Mouse (Mus musculus) ovary, postnatal 14 days (tissue): ENCODE results near the gene Tex14.

Experiments
- DNase-seq: peaks from one replicate; pipeline ENCODE4 v3.0.0; 2022; ENCODE audit warnings: low spot score

Gene Tex14

DNA sequence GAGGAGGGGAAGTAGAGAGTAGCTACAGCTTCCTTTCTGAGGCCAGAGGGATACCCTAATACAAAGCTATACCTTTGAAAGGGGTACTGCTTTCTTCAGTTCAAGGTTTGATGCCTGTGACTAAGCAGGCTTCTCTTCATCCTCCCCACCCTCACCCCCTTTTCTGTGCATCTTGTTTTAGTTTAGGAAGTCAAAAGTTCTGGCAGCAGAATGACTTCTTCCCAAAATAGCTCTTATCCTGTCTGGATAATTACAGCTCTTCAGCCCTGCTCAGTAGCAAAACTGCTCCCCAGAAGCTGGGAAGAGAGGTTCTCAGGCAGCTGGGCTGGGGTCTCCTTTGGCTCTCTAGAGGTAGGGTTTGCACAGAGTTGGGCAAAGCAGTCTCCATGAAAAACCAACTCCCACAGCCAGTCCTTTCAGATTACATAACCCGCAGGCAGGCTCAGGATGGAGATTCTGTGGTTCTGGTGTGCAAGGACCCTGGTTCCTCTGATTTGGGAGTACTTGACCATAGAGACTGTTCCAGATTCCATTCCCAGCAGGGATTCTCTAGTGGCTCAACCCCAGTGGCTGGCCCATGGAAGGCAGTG lies 166.6 kb downstream of the Tex14 start:
- DNase-seq = no peak

DNA sequence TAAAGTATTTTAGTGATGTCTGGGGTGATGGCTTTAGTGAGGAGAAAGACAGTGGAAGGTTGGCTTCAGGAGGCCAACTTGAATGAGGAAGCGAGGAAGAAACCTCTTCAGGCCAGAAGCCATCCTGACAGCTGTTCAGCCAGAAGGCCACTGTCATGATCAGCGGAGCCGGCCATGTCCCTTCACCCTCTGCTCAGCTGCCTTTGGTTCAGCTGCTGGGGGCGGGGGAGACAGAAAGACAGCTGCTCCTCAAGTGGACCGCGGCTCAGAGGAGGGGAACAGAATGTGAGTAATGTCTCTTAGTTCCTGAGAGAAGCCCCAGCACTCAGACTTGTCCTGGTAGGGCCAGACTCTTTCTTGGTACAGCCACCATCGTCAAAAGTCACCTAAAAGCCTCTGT lies 168.9 kb downstream of the Tex14 start:
- DNase-seq = no peak

DNA sequence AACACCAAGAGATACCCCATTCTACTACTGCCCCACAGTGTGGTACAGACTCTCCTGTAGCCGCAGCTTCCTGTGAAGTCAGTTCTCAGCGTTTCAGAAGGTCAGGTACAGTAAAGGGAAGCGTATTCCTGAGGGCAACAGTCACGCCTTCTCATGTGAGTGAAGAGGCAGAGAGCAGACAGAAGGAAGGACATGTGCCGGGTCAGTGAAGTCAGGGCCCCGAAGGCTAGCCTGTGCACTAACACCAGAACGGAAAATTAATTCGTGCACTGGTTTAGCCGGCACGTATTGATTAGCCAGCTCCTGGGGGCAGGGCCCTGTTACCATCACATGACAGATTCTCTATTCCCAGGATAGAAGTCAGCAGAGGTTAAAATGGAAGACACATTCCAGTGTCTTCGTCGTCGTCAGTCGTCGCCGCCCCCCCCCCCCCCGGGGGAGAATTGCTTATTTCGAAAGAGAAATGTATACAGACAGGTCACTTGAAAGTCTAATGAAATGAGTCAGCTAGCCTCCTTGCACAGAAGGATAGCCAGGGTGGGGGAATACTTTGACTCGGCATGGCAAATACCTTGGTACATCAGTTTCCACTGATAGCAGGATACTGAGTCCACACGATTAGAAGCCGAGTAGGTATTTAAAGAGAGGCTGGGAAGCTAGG lies 169.8 kb downstream of the Tex14 start:
- DNase-seq = no peak

DNA sequence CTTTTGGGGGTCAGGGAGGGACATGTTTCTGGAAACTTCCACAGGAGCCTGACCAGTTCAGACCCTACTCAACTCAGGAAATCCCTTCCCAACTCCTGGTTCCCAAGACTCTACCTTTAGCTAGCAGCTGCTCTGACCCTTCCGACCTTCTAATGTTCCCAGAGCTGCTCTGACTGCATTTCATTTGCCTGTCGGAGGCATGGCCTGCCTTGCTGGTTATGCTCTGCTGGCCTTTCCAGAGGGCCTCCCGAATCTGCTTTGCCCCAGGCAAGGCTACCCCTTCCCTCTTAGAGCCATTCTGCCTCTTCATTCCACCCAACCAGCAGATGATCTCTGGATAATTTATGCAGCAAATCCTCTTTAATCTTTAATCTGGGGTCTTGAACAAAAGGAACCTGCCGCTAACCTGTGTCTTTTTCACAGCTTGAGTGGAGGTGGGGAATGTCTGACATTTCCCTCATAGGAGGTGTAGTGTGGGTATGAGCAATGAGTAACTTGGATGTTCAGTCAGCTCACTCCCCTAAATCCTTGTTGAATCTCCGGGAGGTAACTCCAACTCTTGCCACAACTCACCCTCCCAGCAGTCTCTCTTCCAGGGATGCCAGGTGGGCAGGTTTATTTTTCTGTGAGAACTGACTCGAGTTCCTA lies 172.9 kb downstream of the Tex14 start:
- no peak for DNase-seq

DNA sequence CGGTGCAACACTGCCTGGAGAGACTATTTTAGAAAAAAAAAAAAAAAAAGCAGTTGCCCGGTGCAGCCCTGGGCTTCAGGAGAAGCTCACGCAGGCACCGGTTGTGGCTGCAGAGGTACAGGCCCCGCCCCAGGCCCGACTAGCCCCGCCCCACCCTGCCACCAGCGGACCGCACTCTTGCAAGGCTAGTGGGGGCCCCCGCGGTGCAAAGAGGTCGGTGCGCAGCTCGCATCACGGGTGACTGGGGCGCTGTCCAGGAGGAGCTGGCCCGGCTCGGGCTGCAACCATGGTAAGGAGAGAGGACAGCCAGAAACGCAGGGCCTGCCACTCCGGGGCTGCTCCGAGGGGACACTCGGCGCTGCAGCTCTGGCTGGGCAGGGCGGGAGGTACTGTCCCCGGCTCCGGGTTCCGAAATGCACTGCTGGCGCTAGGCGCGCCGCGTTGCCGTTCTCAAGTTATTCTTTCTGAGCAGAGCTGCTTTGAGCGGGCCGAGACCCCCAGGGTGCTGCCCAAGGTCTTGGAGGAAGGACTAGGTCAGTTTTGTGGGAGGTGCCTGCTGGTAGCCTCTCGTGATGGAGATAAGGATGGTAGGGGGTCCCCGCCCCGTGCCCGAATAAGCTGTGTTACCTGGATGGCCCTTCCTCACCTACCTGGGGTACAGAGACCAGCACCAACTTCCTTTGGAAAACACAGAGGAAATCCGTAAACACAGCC lies 173.5 kb downstream of the Tex14 start:
- DNase-seq = peak; percentile 43

DNA sequence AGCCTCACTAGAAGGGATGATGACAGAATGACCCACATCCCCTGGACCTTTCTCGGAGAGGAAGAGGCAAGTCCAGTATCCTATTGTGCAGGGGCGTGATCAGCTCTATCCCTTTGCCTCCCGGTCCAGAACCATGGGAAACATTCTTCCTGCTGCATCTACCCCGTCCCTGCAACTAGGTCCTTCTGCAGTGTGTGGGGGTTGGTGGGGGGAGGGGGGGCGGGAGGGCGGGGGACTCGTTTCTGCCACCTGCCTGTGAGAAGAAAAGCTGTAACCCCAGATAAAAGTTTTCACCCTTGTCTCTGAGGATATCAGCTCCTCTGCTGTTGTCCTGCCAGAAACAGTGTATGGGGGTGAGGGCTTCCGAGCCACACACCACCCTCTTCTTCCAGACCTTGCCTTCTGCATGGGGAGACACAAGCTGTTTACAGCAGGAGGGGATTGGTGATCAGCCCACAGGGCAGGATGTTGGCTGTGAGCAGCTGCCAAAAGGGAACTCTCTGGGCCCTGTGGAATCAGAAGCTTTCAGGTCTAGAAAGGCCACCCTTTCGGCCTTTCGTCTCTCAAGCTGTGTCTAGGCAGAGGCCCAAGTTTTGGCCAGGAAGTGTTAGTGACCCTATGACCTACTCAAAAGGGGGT lies 174.2 kb downstream of the Tex14 start:
- no peak for DNase-seq

DNA sequence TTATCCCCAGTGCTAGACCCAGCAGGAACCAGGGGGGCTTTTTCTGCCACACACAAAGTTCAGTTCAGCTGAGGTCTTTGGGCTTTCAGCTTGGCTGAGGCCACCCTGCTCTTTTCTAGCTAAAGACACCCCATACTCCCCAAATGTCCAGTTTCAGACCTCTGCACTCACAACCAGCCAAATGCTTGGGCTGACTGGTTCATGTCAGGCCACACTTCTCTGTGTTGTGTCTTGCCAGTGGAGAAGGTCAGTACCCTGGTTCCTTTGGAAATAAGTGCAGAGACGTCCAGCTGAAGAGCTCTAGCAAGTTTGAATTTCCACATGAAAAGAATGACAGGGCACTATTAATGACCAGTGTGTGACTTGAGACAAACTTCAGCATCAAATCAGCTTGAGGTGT lies 174.8 kb downstream of the Tex14 start:
- no peak for DNase-seq

DNA sequence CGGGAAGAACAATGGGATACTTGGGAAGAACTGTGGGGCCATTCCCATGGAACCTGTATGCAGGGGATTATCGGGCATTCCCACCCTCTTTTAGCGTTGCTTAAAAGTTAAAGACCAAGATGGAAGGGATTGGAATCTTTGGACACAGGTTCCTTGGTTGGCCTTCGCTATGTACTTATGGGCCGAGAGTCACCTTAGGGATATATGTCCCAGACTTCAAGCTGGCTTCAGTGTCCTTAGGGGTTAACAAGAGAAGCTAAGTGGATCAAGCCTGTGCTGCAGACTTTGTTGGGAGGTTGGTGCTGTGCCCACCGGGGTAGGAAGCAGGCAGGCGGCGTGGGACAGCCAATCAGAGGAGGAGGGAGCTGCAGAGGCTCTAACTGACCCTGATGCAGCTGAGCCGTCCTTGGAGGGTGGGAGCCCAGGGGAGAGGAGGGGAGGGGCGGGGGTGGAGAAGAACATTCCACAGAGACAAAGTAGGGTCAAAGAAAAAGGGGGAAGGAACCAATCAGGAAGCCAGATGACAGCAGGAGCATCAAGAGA lies 175.7 kb downstream of the Tex14 start:
- DNase-seq = no peak

DNA sequence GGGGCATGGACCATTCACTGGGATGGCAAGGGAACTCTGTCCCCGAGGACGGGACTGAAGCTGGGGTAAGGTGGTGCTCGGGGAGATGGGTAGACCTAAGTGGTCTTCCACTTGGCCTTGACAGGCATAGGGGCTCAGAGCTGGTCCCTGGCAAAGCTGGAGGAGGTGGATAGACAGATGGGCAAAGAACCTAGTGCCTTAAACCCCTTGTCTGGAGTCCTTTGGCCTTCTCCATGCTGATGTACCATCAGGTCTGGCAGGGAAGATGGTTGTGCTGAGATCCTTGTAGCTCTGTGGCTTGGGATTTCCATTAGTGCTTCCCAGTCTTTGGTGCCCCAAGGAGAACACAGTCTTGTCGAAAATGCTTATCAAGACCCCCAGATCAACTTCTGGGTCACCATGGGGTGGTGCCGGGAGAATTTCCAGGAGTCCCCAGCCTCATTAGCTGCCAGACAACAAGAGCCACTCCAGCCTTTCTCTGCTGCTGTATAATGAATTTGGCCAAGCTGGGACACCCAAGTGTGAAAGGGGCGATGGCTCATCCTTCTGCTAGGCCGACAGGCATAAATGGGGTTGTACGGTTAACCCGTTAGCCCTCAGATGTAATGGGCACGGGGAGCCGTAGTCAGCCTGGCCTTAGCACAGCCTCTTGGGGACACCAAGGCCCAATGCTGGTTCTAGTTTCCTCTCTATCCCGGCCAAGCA lies 176.4 kb downstream of the Tex14 start:
- no peak for DNase-seq

DNA sequence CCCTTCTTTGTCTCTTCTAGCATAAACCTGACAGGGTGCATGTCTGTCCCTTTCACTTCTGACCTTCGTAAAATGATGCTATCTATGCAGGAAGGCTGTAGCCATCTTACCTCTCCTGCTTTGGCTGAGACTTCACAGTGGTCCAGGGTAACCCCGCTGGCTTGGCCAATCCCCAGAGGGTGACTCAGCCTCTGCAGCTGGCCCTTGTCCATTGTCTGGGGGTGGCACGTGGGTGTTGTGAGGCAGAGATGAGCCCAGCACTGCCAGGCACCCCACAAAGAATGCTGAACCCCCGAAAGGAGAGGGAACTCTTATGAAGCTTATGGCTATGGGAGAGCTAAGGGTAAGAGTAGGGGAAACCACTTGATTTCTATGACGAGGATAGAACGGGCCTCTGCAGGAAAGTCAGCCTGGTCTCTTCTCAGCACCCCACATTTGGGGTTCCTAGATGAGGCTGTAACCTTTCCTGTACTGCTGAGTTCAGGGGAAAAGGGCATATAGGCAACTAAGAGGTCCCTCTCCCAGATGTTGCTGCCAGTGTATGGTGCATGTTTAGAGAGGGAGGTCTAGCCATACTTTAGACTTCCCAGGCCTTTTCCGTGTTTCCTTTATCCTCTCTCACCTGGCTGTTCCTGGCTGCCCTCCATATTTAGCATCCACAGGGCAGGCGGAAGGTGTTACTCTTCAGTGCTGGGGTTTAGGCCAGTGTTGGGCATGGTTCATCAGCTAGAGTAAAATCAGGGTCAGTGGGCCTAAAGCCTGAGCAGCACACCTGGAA lies 177.3 kb downstream of the Tex14 start:
- no peak for DNase-seq

DNA sequence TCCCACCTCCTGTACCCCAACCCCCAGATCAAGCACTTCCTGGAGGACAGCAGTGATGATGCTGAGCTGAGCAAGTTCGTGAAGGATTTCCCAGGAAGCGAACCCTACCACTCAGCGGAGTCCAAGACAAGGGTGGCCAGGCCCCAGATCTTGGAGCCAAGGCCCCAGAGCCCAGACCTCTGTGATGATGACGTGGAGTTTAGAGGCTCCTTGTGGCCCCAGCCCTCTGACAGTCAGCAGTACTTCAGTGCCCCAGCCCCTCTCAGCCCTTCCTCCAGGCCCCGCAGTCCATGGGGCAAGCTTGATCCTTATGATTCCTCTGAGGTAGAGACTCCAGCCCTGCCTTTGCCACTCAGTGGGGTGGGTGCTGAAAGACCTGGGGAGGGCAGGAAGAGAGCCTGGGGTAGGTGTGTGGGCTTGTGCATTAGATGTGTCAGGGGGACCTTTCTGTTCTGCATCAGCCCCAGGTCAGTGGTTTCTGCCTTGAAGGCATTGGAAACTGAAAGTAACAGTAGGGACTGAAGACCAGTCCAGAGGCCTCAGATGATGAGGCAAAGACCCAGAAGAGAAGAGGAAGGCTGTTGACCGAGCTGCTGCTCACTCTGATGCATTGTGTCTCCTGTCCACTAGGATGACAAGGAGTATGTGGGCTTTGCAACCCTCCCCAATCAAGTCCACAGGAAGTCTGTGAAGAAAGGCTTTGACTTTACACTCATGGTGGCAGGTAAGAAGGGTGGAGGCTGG lies 178.6 kb downstream of the Tex14 start:
- DNase-seq = no peak

DNA sequence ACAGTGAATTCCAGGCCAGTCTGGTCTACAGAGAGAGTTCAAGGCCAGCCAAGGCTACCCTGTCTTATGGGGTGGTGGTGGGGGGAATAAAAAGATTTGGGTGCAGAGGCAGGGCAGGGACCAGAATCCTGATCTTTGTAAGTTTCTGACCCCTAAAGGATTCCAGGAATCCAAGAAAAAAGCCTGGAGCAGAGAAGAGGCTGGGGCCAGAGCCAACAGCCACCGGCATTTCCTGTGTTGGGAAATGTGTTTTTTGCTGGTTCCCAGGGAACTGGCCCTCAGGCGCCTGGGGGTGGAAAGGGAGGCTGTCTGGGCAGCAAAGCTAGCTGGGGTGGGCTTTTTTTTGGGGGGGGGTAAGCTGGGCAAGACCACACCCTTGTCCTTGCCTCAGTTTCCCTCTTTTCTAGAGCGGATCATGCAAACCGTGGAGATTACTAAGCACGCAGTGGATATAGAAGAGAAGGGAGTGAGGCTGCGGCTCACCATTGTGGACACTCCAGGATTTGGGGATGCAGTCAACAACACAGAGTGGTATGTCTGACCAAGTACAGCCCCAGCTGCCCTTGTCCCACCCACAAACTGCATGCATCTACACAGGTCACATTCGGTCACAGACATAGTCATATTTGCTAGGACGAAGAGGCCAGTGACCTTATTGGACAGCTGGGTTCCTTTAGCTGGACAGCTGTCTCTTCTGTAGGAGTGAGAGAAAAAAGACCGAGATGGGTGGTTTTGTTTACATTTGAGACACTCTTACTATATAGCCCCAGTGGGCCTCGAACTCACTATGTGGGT lies 180.0 kb downstream of the Tex14 start:
- DNase-seq = no peak

DNA sequence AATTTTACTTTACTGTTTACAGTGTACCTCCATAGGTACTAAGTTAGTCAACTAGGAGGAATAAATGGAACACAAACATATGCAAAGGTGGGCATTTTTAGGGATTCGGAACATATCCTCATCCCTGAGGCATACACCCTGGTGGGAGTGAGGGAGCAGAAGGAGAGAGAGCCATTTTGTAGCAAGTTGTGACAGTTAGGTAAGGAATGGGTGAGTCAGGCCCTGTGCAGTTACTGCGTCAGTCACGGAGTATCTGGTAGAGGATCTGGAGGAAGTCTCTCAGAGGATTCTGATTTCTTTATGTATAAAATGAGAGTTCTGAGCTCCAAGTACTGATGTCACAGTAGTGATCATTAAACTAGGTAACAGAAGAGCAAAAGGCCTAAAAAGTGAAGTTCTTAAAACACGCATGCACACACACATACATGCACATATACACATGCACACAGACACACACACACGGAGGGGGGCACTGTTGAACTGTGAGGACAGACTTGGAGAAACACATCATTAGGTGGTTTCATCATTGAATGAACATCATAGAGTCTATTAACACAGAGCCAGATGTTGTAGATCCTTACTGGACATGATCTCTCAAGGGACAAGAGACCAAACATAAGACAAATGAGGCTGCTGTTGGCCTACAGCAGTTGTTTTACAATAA lies 182.5 kb downstream of the Tex14 start:
- DNase-seq = no peak

DNA sequence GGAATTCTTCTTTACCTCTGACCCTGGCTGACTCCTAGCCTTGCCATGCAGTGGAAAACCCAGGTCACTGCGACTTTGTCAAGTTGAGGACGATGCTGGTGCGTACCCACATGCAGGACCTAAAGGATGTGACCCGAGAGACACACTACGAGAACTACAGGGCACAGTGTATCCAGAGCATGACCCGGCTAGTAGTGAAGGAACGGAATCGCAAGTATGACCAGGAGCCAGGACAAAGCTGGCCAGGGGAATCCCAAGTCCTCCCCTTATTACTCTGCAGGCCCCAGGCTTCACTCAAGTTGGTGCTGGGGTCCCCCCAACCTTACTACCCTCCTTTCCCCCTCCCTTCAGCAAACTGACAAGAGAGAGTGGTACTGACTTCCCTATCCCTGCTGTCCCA lies 184.7 kb downstream of the Tex14 start:
- DNase-seq = no peak

DNA sequence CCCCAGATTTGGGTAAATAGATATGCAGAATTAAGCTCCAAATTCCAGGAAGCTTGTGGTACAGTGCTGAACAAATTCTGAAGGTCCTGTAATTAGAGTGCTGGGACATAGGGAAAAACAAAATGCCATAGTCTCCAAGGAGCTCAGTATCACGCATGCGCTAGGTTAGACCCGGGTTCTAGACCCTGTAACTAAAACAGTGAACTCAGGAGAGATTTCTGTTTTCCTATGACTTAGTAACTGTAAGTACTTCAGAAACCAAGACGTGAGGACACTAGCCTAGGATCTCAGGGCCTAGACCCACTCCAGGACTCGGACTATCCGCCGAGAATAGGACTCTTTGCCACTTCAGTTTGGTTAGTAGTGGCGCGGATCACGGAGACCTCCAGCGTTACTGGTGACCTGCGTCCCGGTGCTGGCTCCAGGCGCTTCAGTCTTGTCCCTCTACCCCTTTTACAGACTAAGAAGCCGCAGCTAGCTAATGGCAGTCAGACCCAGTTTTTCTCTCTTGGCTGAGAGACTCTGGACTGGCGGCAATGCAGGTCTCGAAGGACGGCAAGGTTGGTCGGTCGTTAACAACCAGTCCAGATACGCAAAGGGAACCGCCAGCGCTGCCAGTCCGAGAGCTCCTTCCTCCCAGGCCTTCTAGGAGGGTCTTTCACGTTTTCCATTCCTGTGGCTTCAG lies 186.1 kb downstream of the Tex14 start:
- peak; percentile 21 for DNase-seq

DNA sequence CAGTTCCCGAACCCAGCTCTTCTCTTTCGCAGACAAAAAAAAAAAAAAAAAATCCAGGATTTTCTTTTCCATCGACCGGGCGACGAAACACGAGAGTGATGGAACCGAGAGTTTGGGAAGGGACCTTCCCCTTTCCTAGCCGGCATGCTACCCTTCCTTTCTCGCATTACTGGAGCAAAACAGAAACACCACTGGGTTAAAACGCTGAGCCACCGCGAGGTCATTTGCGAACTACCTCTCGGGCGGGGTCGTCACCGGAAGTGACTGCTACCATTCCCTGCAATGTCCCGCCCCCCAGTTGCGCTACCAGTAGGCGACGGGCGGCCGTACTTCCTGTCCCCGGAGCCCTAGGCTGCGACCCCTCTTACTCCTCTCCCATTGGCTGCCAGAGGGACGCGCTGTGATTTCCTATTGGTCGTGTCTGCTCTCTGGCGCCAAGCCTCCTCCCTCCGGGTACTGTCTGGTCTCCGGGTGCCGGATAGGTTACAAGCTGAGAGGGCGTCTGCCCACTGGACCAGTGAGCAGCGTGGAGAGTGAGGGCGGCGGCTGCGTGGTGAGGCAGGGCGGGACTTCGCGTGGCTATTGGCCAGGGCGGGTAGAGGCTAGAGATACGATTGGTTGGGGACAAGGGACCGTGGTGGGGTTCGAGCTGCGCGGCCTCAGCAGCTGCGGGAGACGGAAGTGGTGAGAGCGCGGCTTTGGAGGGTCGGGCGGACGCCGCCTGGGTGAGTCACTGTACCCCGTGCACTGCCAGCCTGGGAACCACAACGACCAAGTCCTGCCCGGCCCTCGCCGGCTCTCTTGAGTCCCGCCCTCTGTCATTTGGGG lies 186.9 kb downstream of the Tex14 start, which contains the start of gene Mtmr4:
Gene Mtmr4, plus strand, starts transcription at position 637 of the 828 bp plus-strand sequence.
- DNase-seq = peak; percentile 96

DNA sequence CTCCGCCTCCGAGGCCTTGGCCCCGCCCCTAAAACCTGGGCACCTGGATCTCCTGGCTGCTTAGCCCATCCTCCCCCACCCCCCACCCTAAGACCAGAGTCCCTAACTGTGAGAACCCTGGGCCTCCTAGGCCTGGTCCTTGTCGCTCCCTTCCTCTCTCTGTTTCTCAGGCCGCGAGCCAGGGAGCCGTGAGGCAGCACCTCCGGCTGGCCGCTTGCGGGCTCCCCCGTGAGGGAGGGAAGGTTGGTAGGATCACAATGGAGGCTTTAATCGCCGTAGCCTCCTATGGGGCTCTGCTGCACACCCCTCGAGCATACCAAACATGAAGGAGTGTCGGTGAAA lies 187.5 kb downstream of the Tex14 start:
- DNase-seq = no peak
